Mouse (Mus musculus) lung, adult 2 months (tissue): ENCODE results near the gene Far2.

Source experiments
- CTCF ChIP-seq: fragments of 200-500 bp; IDR thresholded peaks from 2 replicates; pipeline ENCODE4 v1.5.1; 2011; ENCODE audit warnings: mild to moderate bottlenecking, low read length, control low read depth; ENCODE audit not compliant: insufficient read depth
- POLR2A ChIP-seq: fragments of 200-500 bp; IDR thresholded peaks from 2 replicates; pipeline ENCODE4 v1.6.1; 2011; ENCODE audit warnings: low read depth, mild to moderate bottlenecking, control low read depth, low read length, borderline replicate concordance; ENCODE audit errors: extremely low read depth

- no peak for TF ChIP-seq POLR2A
- no peak for TF ChIP-seq CTCF
Measured at GRCm38 (mm10) chr6:148222686-148223085, 175.6 kb downstream of the Far2 start.
